Mouse (Mus musculus): Measurements from ENCODE around the gene Crybg2.

GRCm38 (mm10) chr4:134053538-134053937 lies 7.1 kb upstream of the Crybg2 start, which contains the start of gene Zfp683:
- TF ChIP-seq CTCF (conservative IDR thresholded peaks at IDR 0.05; ENCODE audit: low read length) = no peak
- TF ChIP-seq NANOG (IDR thresholded peaks at IDR 0.05; ENCODE audit: borderline replicate concordance, low read length) = no peak
